Mouse (Mus musculus) embryonic fibroblast, embryonic 13.5 days (primary cell): ENCODE results near the gene Armc3. TPM values are rescaled to one million over a fixed set of nuclear protein-coding genes. Genes with fewer than 3 reads are reported as not detected.

Experiments
- H3K27ac ChIP-seq: 2 replicates; pipeline ENCODE4 v1.5.1; 2012; ENCODE audit warnings: low read length, control low read depth, inconsistent platforms; ENCODE audit not compliant: insufficient read depth
- H3K4me1 ChIP-seq: 2 replicates; pipeline ENCODE4 v1.6.1; 2011; ENCODE audit warnings: low read length; ENCODE audit not compliant: control insufficient read depth, insufficient read depth
- H3K4me3 ChIP-seq: 2 replicates; pipeline ENCODE4 v1.5.1; 2011; ENCODE audit warnings: mild to moderate bottlenecking, control low read depth, low read length; ENCODE audit not compliant: insufficient read depth
- CTCF ChIP-seq: IDR thresholded peaks from 2 replicates; pipeline ENCODE4 v1.5.1; 2011; ENCODE audit warnings: mild to moderate bottlenecking, control low read depth, low read length, moderate library complexity, borderline replicate concordance; ENCODE audit not compliant: insufficient read depth
- POLR2A ChIP-seq: IDR thresholded peaks from 2 replicates; pipeline ENCODE4 v1.6.1; 2011; ENCODE audit warnings: low read depth, mild to moderate bottlenecking, control low read depth, low read length, moderate library complexity
- polyA plus RNA-seq: library from polyadenylated mRNA; stranded (reverse); fragments of >200 nt; gene quantifications from 2 replicates; pipeline ENCODE4 v1.2.4, GENCODE M21; 2011; ENCODE audit warnings: low read depth; ENCODE audit not compliant: missing spikeins, insufficient read length

Armc3 gene
- polyA plus RNA-seq, result not detected in 2 replicates

GRCm38 (mm10) chr2:19198452-19199365 is at the start of gene Armc3:
Armc3 (plus strand) TSS chr2:19199302.
- Histone ChIP-seq H3K4me1 (no peaks in the 10 kb centered on the region), H3K27ac (no peak within 1 kb of the TSS), H3K4me3 (peak within 1 kb of the TSS; percentile 47)
- TF ChIP-seq POLR2A (no peak), CTCF (no peak)

GRCm38 (mm10) chr2:19152687-19153086 is 46.4 kb upstream of the Armc3 start:
- TF ChIP-seq POLR2A (no peak), CTCF (no peak)
- H3K4me3 ChIP-seq, result no peak overlapping the region
- no peak overlapping the region for H3K27ac ChIP-seq
- no peaks in the 10 kb centered on the region for H3K4me1 ChIP-seq

- Histone ChIP-seq H3K4me1 (no peaks in the 10 kb centered on the region; the same call in 1 of the 2 replicates), H3K27ac (no peak overlapping the region), H3K4me3 (no peak overlapping the region)
- TF ChIP-seq CTCF (peak; percentile 32; the same call in 1 of the 2 replicates), POLR2A (no peak)
Observed at GRCm38 (mm10) chr2:19156176-19156575, 42.9 kb upstream of the Armc3 start.

GRCm38 (mm10) chr2:19159539-19159938 is 39.6 kb upstream of the Armc3 start:
- TF ChIP-seq CTCF (no peak), POLR2A (no peak)
- no peak overlapping the region for H3K27ac ChIP-seq
- H3K4me3 ChIP-seq, result no peak overlapping the region
- H3K4me1 ChIP-seq, result no peaks in the 10 kb centered on the region; the same call in 1 of the 2 replicates

GRCm38 (mm10) chr2:19160368-19161114 is 38.6 kb upstream of the Armc3 start:
- H3K4me3 ChIP-seq, result no peak overlapping the region
- TF ChIP-seq POLR2A (no peak), CTCF (no peak)
- no peaks in the 10 kb centered on the region; the same call in 1 of the 2 replicates for H3K4me1 ChIP-seq

GRCm38 (mm10) chr2:19164234-19164633 is 34.9 kb upstream of the Armc3 start:
- Histone ChIP-seq H3K27ac (no peak overlapping the region), H3K4me1 (no peaks in the 10 kb centered on the region; the same call in 1 of the 2 replicates), H3K4me3 (no peak overlapping the region)
- TF ChIP-seq POLR2A (no peak), CTCF (no peak)

More at GRCm38 (mm10) chr2:19160368-19161114, 38.6 kb upstream of the Armc3 start:
- no peak overlapping the region; the same call in 1 of the 2 replicates for H3K27ac ChIP-seq

GRCm38 (mm10) chr2:19176827-19177236 is 22.3 kb upstream of the Armc3 start:
- H3K4me3 ChIP-seq, result no peak overlapping the region
- no peak for TF ChIP-seq CTCF
- TF ChIP-seq POLR2A, result no peak

GRCm38 (mm10) chr2:19199366-19199853 is 308 bp downstream of the Armc3 start:
- H3K4me1 ChIP-seq, result no peaks in the 10 kb centered on the region
- H3K27ac ChIP-seq, result no peak overlapping the region
- TF ChIP-seq CTCF, result no peak
- TF ChIP-seq POLR2A, result no peak
- no peak overlapping the region; the same call in 1 of the 2 replicates for H3K4me3 ChIP-seq

More at GRCm38 (mm10) chr2:19176827-19177236, 22.3 kb upstream of the Armc3 start:
- H3K27ac ChIP-seq, result no peak overlapping the region
- no peaks in the 10 kb centered on the region for H3K4me1 ChIP-seq

GRCm38 (mm10) chr2:19200112-19200511 is 1.0 kb downstream of the Armc3 start:
- Histone ChIP-seq H3K4me1 (no peaks in the 10 kb centered on the region), H3K4me3 (no peak overlapping the region), H3K27ac (no peak overlapping the region)
- TF ChIP-seq POLR2A, result no peak
- TF ChIP-seq CTCF, result no peak
